9 mouse cellular contexts compared by ENCODE assay signal in genomic region chr7:130289428-130289790, GRCm38 (mm10).
DNase-seq lines count a peak whose midpoint lies in the region; ATAC-seq and TF ChIP-seq lines count a peak whose summit lies in the region.
"Had no signal": no experiment of that assay in that cellular context is flagged by ENCODE, and none has a peak within 500 bp of the region (broad histone marks: within the 10 kb centered on the region; RNA-seq: fewer than 3 reads in every experiment).

No protein-coding gene starts in this region.

- H3K27ac ChIP-seq in heart, embryonic 12.5 days (ENCODE audit: poor library complexity, severe bottlenecking): no peak overlapping the region
- H3K27ac ChIP-seq in lung, postnatal 0 days (ENCODE audit: low read length): peak overlapping the region; percentile 78; the same call in 1 of the 2 replicates
- peak overlapping the region; percentile 83 for H3K27ac ChIP-seq in limb, embryonic 15.5 days
- H3K27ac ChIP-seq: macrophage had no signal

- no peak; the same call in 1 of the 2 replicates for TF ChIP-seq EP300 in lung, postnatal 0 days (IDR thresholded peaks at IDR 0.05)

- H3K4me3 ChIP-seq in heart, embryonic 12.5 days: no peak overlapping the region
- no peak overlapping the region for H3K4me3 ChIP-seq in lung, postnatal 0 days (ENCODE audit: low read depth, low read length)
- no peak overlapping the region for H3K4me3 ChIP-seq in limb, embryonic 15.5 days

- peaks cover 32% of the 10 kb centered on the region for H3K4me1 ChIP-seq in heart, embryonic 12.5 days (replicated peaks)
- H3K4me1 ChIP-seq in lung, postnatal 0 days (ENCODE audit: insufficient read depth, low read depth, low read length): peaks cover 17% of the 10 kb centered on the region
- peaks cover 49% of the 10 kb centered on the region for H3K4me1 ChIP-seq in limb, embryonic 15.5 days

- H3K36me3 ChIP-seq in heart, embryonic 12.5 days: no peaks in the 10 kb centered on the region
- no peaks in the 10 kb centered on the region for H3K36me3 ChIP-seq in lung, postnatal 0 days (ENCODE audit: insufficient read depth, low read length)
- no peaks in the 10 kb centered on the region for H3K36me3 ChIP-seq in limb, embryonic 15.5 days

- no peak for DNase-seq in heart, adult 8-10 months (ENCODE audit: low spot score)
- DNase-seq in lung, postnatal 0 days (ENCODE audit: low spot score): no peak
- DNase-seq in lung, postnatal 36 days: no peak
- DNase-seq in layer of hippocampus, adult 9-10 months (ENCODE audit: low spot score): no peak
- DNase-seq in adrenal gland, postnatal 4 days (ENCODE audit: low spot score in 2 of 2): no peak

- H3K9ac ChIP-seq in heart, embryonic 12.5 days: no peak overlapping the region
- H3K9ac ChIP-seq in lung, postnatal 0 days (replicated peaks; ENCODE audit: low read depth): no peak overlapping the region
- no peak overlapping the region for H3K9ac ChIP-seq in limb, embryonic 15.5 days

- TF ChIP-seq CTCF in lung, postnatal 0 days (IDR thresholded peaks at IDR 0.05): no peak

- 0 out of 2 replicates have a peak overlapping the region, but pooled peaks have one; percentile 13 for H3K4me2 ChIP-seq in heart, embryonic 12.5 days
- H3K4me2 ChIP-seq in lung, postnatal 0 days (replicated peaks; ENCODE audit: low read depth, low read length): no peak overlapping the region
- H3K4me2 ChIP-seq in limb, embryonic 15.5 days: peak overlapping the region; percentile 10; the same call in 1 of the 2 replicates

- no peak for ATAC-seq in heart, embryonic 12.5 days (ENCODE audit: insufficient number of reproducible peaks, low FRiP score)
- ATAC-seq in lung, postnatal 0 days: no peak
- no peak for ATAC-seq in limb, embryonic 15.5 days (ENCODE audit: insufficient number of reproducible peaks, low FRiP score, low TSS enrichment, low read depth)
- ATAC-seq in activated CD4-positive, CD25-positive, alpha-beta regulatory T cell, adult 4 months: no peak

- H3K27me3 ChIP-seq in heart, embryonic 12.5 days (replicated peaks): peaks cover 20% of the 10 kb centered on the region; the same call in 1 of the 2 replicates
- no peaks in the 10 kb centered on the region for H3K27me3 ChIP-seq in lung, postnatal 0 days (replicated peaks; ENCODE audit: insufficient read depth, low read length)
- H3K27me3 ChIP-seq in limb, embryonic 15.5 days: no peaks in the 10 kb centered on the region

- no peaks in the 10 kb centered on the region for H3K9me3 ChIP-seq in heart, embryonic 12.5 days (replicated peaks)
- H3K9me3 ChIP-seq in lung, postnatal 0 days (ENCODE audit: low read length): no peaks in the 10 kb centered on the region
- no peaks in the 10 kb centered on the region for H3K9me3 ChIP-seq in limb, embryonic 15.5 days

- WGBS in heart, embryonic 12.5 days: 59% methylated on average over 9 of the region's 9 CpGs
- 43% methylated on average over 9 of the region's 9 CpGs for WGBS in lung, postnatal 0 days
- WGBS in limb, embryonic 15.5 days: 27% methylated on average over 9 of the region's 9 CpGs
